Mouse (Mus musculus) embryonic facial prominence, embryonic 11.5 days (tissue): ENCODE results near the gene Tspan18. TPM values are rescaled to one million over a fixed set of nuclear protein-coding genes. Genes with fewer than 3 reads are reported as not detected.

Experiments used
- ATAC-seq: fragments of 200-750 bp; cut with Nextera tagmentation; replicated peaks from 2 replicates; pipeline ENCODE4 v1.8.0; 2017; ENCODE audit warnings: low read depth; ENCODE audit not compliant: insufficient number of reproducible peaks, low FRiP score, low TSS enrichment
- DNase-seq: peaks from one replicate; pipeline ENCODE4 v3.0.0-alpha.2; 2015; ENCODE audit warnings: low spot score
- H3K27ac ChIP-seq: fragments of 300-500 bp; sonication (generic); replicated peaks from 2 replicates; pipeline ENCODE4 v1.5.1; 2014; ENCODE audit warnings: mild to moderate bottlenecking, low read depth, low read length, control low read depth
- H3K27me3 ChIP-seq: fragments of 300-500 bp; sonication (generic); 2 replicates; pipeline ENCODE4 v1.6.1; 2014; ENCODE audit warnings: mild to moderate bottlenecking, low read length, moderate library complexity, mixed read lengths; ENCODE audit not compliant: control insufficient read depth, insufficient read depth
- H3K36me3 ChIP-seq: fragments of 300-500 bp; sonication (generic); replicated peaks from 2 replicates; pipeline ENCODE4 v1.6.1; 2014; ENCODE audit warnings: low read depth, mild to moderate bottlenecking, low read length, moderate library complexity, mixed read lengths; ENCODE audit not compliant: control insufficient read depth, insufficient read depth
- H3K4me1 ChIP-seq: fragments of 300-500 bp; sonication (generic); 2 replicates; pipeline ENCODE4 v1.6.1; 2014; ENCODE audit warnings: low read length, mixed read lengths; ENCODE audit not compliant: control insufficient read depth, insufficient read depth
- H3K4me2 ChIP-seq: fragments of 300-500 bp; sonication (generic); 2 replicates; pipeline ENCODE4 v1.6.1; 2014; ENCODE audit warnings: low read depth, mild to moderate bottlenecking, control low read depth, low read length, moderate library complexity
- H3K4me3 ChIP-seq: fragments of 300-500 bp; sonication (generic); 2 replicates; pipeline ENCODE4 v1.5.1; 2014; ENCODE audit warnings: low read depth, low read length, control low read depth
- H3K9ac ChIP-seq: fragments of 300-500 bp; sonication (generic); replicated peaks from 2 replicates; pipeline ENCODE4 v1.6.1; 2014; ENCODE audit warnings: mild to moderate bottlenecking, control low read depth, low read length
- H3K9me3 ChIP-seq: fragments of 300-500 bp; sonication (generic); replicated peaks from 2 replicates; pipeline ENCODE4 v1.6.1; 2016; ENCODE audit warnings: mild to moderate bottlenecking, low read length, inconsistent platforms, mixed read lengths; ENCODE audit not compliant: control insufficient read depth
- WGBS: fragments of 180-500 bp; shearing (Covaris S2); extraction: QIAGEN DNeasy Blood & Tissue Kit; methylation state at CpG from one replicate; pipeline ENCODE4 v1.1.7; 2014; 5-methylcytosine and 5-hydroxymethylcytosine counted together
- polyA plus RNA-seq: library from polyadenylated mRNA; unstranded; fragments of >200 nt; fragmentation: Nextera tagmentation; extraction: Ambion mirVana; gene quantifications from 2 replicates; pipeline ENCODE4 v1.2.1, GENCODE M21; 2014

The Tspan18 gene
- polyA plus RNA-seq, 1 experiment from 2014 or later, result 21.6 TPM

GRCm38 (mm10) chr2:93286742-93287141 lies 47.6 kb downstream of the Tspan18 start:
- Histone ChIP-seq H3K27me3 (no peaks in the 10 kb centered on the region), H3K27ac (peak overlapping the region; percentile 17; the same call in 1 of the 2 replicates), H3K4me2 (no peak overlapping the region), H3K9ac (no peak overlapping the region), H3K4me1 (peaks cover 8% of the 10 kb centered on the region; the same call in 1 of the 2 replicates), H3K9me3 (no peaks in the 10 kb centered on the region), H3K36me3 (no peaks in the 10 kb centered on the region), H3K4me3 (no peak overlapping the region)
- 59% methylated on average over 4 of the region's 4 CpGs for WGBS
- ATAC-seq (no peak), DNase-seq (no peak)

DNA sequence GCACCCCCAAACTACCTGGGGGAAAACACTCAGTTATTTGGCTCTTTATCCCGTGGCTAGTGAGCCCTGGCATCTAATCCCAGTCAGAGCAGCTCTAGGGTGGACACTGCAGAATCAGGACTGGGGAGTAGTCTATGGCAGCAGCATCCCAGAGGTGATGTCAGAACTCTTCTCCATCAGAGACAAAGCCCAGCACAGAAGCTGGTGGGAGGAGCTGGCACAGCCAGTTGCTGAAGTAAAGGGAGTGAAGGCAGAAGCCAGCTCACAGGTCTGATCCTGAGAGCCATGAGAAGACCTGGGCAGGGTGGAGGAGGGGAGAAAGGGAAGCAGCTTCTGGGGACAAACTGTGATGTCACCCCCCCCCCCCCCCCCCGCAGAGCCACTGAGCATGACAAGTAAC lies 48.0 kb downstream of the Tspan18 start:
- Histone ChIP-seq H3K9me3 (no peaks in the 10 kb centered on the region), H3K4me3 (no peak overlapping the region), H3K9ac (no peak overlapping the region), H3K4me1 (peaks cover 8% of the 10 kb centered on the region; the same call in 1 of the 2 replicates), H3K27ac (peak overlapping the region; percentile 17; the same call in 1 of the 2 replicates), H3K4me2 (no peak overlapping the region), H3K36me3 (no peaks in the 10 kb centered on the region), H3K27me3 (no peaks in the 10 kb centered on the region)
- 52% methylated on average over 1 of the region's 2 CpGs for WGBS
- DNase-seq (no peak), ATAC-seq (no peak)

- H3K4me2 ChIP-seq, result no peak overlapping the region
- H3K9ac ChIP-seq, result no peak overlapping the region
- H3K4me1 ChIP-seq, result peaks cover 8% of the 10 kb centered on the region; the same call in 1 of the 2 replicates
- ATAC-seq (no peak), DNase-seq (no peak)
- H3K27me3 ChIP-seq, result no peaks in the 10 kb centered on the region
- 27% methylated on average over 8 of the region's 8 CpGs for WGBS
- no peaks in the 10 kb centered on the region for H3K9me3 ChIP-seq
- H3K36me3 ChIP-seq, result no peaks in the 10 kb centered on the region
- H3K27ac ChIP-seq, result 0 out of 2 replicates have a peak overlapping the region, but pooled peaks have one; percentile 17
- H3K4me3 ChIP-seq, result no peak overlapping the region
These were observed 48.5 kb downstream of the Tspan18 start for GRCm38 (mm10) chr2:93285842-93286241.

DNA sequence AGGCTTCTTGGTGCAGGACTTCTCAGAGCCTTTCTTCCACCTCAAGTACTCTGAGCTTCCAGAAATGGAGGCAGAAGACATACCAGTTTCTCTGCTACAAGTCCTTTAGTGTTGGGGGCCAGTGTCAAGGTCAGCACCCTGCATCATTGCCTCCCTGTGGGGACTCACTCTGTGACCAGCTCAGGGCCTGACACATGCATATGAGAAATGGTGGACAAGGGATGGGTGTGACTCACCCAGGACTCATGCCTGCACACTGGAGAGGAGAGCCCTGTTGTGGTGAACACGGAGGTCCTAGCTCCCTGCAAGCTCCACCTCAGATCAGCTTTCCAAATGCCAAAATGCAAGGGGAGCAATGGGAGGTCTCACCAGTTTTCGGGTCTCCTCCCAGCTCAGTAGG lies 49.7 kb downstream of the Tspan18 start:
- Histone ChIP-seq H3K27me3 (no peaks in the 10 kb centered on the region), H3K27ac (no peak overlapping the region; the same call in 1 of the 2 replicates), H3K36me3 (no peaks in the 10 kb centered on the region), H3K4me1 (peaks cover 8% of the 10 kb centered on the region; the same call in 1 of the 2 replicates), H3K9ac (no peak overlapping the region; the same call in 1 of the 2 replicates), H3K4me3 (no peak overlapping the region), H3K9me3 (no peaks in the 10 kb centered on the region), H3K4me2 (no peak overlapping the region)
- WGBS, result 66% methylated on average over 2 of the region's 2 CpGs
- DNase-seq (no peak), ATAC-seq (no peak)

DNA sequence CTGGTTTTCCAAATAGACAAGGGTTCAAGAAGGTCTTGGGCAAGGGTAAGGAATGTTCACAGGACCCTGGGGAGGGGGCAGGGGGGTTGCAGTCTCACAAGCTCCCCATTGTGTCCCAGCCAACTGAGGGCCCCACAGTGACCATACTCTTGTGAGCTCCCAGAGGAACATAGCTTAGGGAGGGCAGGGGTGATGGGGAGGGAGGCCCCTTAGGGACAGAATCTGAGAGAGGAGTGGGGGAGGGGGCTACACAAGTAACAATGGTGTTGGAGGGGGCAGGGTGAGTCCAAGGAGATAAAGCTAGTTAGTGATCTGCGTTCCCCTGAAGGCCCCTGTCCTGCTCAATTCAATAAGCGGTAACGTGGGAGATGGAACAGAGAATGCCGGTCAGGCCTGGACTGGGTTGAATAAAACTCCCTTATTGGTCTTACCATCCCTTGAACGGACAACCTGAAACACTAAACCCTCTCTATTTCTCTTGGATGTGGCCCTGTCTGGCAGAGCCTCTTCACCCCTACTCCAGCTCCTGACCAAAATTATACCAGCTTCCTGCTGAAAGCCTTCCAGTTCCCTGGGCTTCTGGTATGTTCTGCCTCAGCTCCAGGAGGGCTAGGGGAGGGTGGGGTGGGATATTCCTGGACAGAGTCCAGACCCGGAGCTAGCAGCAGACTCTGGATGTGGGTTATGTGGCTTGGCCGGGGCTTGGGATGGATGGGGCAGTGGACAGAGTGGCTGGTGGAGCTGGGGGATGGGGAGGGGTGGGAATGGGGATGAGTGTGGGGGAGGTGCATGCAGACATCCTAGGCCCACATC lies 50.6 kb downstream of the Tspan18 start:
- H3K27ac ChIP-seq, result peak overlapping the region; percentile 72
- H3K9me3 ChIP-seq, result no peaks in the 10 kb centered on the region
- 20% methylated on average over 7 of the region's 7 CpGs for WGBS
- H3K4me2 ChIP-seq, result peak overlapping the region; percentile 8; the same call in 1 of the 2 replicates
- H3K36me3 ChIP-seq, result no peaks in the 10 kb centered on the region
- no peak overlapping the region for H3K4me3 ChIP-seq
- H3K9ac ChIP-seq, result no peak overlapping the region
- H3K4me1 ChIP-seq, result peaks cover 8% of the 10 kb centered on the region; the same call in 1 of the 2 replicates
- no peaks in the 10 kb centered on the region for H3K27me3 ChIP-seq
- DNase-seq (no peak), ATAC-seq (peak; percentile 55)

GRCm38 (mm10) chr2:93282636-93283035 lies 51.7 kb downstream of the Tspan18 start:
- H3K4me3 ChIP-seq, result no peak overlapping the region
- no peak overlapping the region for H3K9ac ChIP-seq
- no peaks in the 10 kb centered on the region for H3K27me3 ChIP-seq
- ATAC-seq, result no peak
- no peaks in the 10 kb centered on the region for H3K9me3 ChIP-seq
- 0 out of 2 replicates have a peak overlapping the region, but pooled peaks have one; percentile 72 for H3K27ac ChIP-seq
- H3K4me2 ChIP-seq, result no peak overlapping the region
- H3K4me1 ChIP-seq, result peaks cover 17% of the 10 kb centered on the region; the same call in 1 of the 2 replicates
- DNase-seq, result no peak
- H3K36me3 ChIP-seq, result no peaks in the 10 kb centered on the region
- 91% methylated on average over 4 of the region's 4 CpGs for WGBS

GRCm38 (mm10) chr2:93281466-93281865 lies 52.8 kb downstream of the Tspan18 start:
- ATAC-seq (no peak), DNase-seq (no peak)
- Histone ChIP-seq H3K27me3 (no peaks in the 10 kb centered on the region), H3K36me3 (no peaks in the 10 kb centered on the region), H3K27ac (no peak overlapping the region), H3K4me1 (peaks cover 23% of the 10 kb centered on the region), H3K9ac (no peak overlapping the region), H3K4me2 (no peak overlapping the region), H3K4me3 (no peak overlapping the region), H3K9me3 (no peaks in the 10 kb centered on the region)
- 87% methylated on average over 6 of the region's 6 CpGs for WGBS

DNA sequence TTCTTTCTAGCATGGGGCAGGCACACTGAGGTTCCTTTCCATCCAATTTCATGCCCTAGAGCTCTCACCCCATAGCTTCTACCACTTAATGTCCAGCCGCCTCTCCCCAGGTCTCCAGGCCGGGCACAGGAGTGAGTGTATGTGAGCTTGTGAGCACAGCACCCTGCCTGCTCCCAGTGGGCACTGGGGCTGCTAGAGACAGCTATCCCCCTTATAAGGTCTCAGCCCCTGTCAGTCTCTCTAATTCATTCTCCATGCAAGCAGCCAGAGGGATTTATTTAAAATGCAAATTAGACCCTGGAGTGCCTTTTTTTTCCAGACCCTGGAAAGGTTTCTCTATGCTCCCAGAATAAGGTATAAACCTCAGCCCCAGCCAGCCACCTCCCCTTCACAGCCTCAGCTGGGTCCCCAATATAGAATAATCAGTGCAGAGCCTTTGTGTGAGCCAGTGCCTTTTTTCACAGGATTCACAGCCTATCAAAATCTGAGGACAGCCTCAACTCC lies 54.1 kb downstream of the Tspan18 start:
- ATAC-seq (no peak), DNase-seq (no peak)
- Histone ChIP-seq H3K36me3 (no peaks in the 10 kb centered on the region), H3K4me2 (no peak overlapping the region), H3K4me1 (peaks cover 23% of the 10 kb centered on the region), H3K27me3 (no peaks in the 10 kb centered on the region), H3K9ac (no peak overlapping the region), H3K9me3 (no peaks in the 10 kb centered on the region), H3K4me3 (no peak overlapping the region), H3K27ac (no peak overlapping the region)
- WGBS, result 69% methylated on average over 2 of the region's 2 CpGs
